Mouse (Mus musculus) CH12F3 (cell line): ENCODE measurements around the gene Ak7.

Source experiments
- in situ Hi-C: fragments of 300-500 bp; cut with MboI; formaldehyde crosslinking; loops from 2 replicates; pipeline ENCODE4 v1.14.3; 2020; ENCODE audit warnings: low sequenced_read_pairs

The Ak7 gene

GRCm38 (mm10) chr12:105727268-105727667 is 21.5 kb downstream of the Ak7 start:
- in situ Hi-C loops = no loop called here

GRCm38 (mm10) chr12:105727964-105728363 is 22.2 kb downstream of the Ak7 start:
- in situ Hi-C loops = no loop called here

DNA sequence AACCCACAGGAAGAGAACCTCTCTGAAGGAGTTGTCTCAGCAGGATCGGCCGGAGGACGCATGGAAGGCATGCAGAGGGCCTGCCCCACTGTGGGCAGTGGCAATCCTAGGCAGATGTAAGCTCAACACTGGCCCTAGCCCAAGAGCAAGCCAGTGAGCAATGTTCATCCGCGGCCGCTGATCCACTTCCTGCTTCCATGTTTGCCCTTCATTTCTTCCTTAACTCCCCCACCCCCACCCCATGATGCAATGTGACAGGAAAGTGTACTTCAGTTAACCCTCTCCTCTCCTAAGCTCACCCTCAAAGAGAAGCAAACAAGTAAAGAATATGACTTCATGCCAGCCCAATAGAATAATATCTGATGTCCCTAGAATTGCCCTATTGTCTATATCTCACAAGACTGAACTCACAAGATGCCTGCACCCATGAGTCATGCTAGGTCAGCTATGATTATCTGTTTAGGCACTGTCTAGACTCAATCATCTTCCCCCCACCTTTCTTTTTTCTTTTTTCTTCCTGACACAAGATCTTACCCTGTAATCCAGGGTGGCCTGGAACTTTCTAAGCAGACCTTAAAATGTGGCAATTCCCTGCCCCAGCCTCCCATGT is 25.2 kb downstream of the Ak7 start:
- in situ Hi-C loops = no loop called here

DNA sequence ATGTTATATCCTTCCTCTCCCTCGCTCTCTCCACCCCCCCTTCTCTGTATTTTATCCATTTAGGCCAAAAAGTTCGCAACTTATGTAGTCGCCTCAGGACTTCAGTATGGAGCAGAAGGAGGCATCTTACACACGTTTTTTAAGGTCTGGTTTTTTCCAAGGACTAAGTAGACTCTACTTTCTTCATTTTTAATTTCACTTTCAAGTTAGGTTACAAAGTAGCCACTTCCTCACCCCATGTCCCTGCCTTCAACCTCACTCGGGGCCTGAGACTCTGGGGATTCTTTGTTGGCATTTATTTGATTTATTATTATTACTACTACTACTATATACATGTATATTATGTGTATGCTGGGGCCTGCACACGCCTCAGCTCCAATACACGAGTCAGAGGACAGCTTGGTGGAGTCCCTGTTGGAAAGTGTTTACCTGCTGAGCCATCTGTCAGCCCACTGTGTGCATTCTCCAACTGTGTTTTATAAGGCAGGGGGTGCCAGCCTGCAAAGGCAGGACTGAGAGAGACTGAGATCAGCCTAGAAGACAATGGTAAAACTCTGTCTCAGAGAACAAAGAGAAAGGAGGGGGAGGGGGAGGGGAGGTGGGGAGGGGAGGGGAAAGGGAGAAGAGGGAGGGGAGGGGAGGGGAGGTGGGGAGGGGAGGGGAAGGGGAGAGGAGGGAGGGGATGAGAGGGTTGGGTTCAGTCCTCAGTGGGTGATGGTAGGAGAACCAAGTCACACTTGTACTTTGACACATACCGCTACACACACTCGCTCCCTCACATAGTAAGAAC is 27.8 kb downstream of the Ak7 start:
- in situ Hi-C loops = no loop called here

- in situ Hi-C loops = no loop called here
These were observed 29.6 kb downstream of the Ak7 start for GRCm38 (mm10) chr12:105735226-105735888.

DNA sequence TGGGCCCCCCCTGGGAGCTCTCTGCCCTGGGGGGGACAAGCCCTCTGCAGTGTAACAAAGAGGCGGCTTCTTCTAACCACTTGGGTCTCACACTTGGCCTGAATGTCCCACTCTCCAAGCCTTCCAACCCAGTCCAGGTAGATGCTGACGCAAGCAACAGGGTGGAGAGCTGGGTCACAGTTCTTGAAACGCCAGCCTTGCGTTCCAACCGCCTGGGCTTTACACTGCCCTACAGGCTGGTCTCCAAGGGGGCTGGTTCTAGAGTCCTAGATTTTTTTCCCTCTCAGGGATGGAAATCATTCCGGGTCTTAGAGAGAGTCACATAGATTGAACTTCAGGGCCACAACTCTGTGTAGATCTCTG is 30.1 kb downstream of the Ak7 start:
- in situ Hi-C loops = no loop called here

- in situ Hi-C loops = no loop called here
These were observed 32.7 kb downstream of the Ak7 start for GRCm38 (mm10) chr12:105738316-105739096.

- in situ Hi-C loops = no loop called here
These were observed 33.9 kb downstream of the Ak7 start for GRCm38 (mm10) chr12:105739656-105740055.

- in situ Hi-C loops = no loop called here
These were observed 42.3 kb downstream of the Ak7 start for GRCm38 (mm10) chr12:105748114-105748513.

DNA sequence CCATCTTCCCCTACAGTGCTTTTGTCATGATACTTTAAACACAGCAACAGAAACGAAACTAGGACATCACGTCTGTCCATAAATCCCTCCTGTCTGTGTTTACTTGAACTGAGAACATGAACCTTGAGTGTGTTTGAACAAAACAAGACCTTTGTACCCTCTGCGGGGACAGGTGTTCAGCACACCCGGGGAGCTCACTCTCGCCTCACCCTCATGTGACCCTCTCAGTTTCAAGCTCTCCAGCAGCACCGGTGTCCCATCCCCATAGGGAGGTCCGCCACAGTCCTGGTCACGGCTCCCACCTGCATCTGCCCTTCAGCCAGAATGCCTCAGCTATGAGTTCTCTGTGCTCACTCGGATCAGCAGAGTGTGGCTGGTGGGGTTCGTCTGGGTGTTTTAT is 48.0 kb downstream of the Ak7 start:
- in situ Hi-C loops = no loop called here

DNA sequence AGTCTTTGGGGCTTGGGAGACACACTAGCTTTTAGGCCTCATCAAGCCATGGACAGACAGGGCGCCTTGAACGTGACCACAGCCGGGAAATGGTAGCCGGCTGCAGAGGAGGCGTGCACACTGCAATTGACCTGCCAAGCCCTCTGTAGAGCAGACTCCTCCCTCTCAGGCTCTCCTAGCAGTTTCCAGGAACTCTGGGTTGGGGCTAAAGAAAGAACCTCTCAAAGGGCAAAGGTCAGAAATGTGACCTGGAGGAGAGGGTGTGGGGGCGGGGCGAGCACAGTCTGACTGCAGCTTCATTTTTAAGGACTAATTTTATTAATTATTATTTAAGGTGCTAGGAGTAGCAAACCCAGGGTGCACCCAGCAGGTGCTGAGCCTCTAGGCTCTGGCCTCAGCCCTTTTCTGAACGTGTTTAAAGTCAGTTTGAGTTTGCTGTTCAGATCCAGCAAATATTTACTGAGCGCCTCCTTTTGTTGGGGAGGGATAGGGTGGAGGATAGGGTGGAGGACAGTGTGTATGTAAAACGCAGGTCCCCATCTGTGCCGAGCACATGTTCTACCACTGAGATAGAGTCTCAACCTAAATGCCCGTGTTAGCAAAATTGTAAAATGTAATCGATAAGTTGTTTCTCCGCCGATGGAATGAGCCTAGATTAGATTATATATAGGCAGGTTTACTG is 52.2 kb downstream of the Ak7 start:
- in situ Hi-C loops = no loop called here

DNA sequence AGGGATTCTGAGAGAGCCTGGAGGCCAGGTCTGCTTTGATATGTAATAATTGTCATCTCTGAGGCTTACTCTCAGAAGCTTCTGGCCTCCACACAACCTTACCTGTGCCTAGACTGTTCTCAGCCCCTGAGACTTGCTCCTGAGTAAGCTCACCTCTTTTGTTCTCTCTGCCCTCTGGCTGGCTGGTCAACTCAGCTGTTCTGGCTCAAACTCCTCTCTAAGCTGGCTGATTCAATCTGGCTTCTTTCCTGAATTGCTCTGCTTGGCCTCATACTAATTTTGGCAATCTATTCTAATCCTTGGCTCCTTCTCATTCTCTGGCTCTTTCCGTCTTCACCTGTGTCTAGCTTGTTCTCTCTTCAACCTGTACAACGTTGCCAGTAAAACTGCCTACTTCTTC is 53.1 kb downstream of the Ak7 start:
- in situ Hi-C loops = no loop called here

- in situ Hi-C loops = no loop called here
These were observed 54.2 kb downstream of the Ak7 start for GRCm38 (mm10) chr12:105759849-105760478.

DNA sequence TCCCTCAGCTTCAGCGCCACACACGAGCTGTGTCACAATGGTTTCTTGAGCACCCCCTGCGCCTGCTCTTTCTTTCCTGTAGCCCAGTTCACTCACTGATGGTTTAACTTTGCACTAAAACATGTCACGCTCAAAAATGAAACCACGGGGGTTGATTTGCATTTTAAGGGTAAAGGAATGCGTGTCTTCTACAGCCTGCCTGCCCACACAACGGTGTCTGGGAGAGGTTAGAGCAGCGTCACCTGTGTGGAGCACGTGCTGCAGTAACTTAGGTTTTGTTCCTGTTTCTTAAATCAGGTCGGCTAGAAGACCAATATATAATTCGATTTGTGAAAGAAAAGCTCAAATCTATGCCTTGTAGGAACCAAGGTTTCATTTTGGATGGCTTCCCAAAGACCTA is 55.4 kb downstream of the Ak7 start:
- in situ Hi-C loops = no loop called here

DNA sequence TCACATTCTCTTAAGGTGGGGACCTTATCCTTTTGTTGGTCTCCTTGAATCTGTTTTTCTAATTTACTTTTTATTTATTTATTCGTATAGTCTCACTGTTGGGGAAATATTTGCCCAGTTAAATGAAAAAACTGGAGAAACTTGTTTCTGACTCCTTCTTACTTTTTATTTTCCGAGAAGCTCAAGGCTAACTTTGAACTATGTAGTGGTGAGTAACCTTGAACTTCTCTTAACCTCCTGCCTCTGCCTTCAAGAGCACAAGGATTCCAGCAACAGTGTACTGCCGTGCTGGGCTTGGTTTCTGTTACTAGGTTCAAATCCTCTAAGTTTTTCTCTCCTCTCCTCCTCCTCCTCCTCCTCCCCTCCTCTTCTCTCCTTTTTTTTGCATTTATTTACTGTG is 55.9 kb downstream of the Ak7 start:
- in situ Hi-C loops = no loop called here

GRCm38 (mm10) chr12:105769700-105770099 is 63.9 kb downstream of the Ak7 start:
- in situ Hi-C loops = no loop called here

- in situ Hi-C loops = no loop called here
These were observed 69.1 kb downstream of the Ak7 start for GRCm38 (mm10) chr12:105774871-105775270.

GRCm38 (mm10) chr12:105777651-105778050 is 71.9 kb downstream of the Ak7 start:
- in situ Hi-C loops = no loop called here

DNA sequence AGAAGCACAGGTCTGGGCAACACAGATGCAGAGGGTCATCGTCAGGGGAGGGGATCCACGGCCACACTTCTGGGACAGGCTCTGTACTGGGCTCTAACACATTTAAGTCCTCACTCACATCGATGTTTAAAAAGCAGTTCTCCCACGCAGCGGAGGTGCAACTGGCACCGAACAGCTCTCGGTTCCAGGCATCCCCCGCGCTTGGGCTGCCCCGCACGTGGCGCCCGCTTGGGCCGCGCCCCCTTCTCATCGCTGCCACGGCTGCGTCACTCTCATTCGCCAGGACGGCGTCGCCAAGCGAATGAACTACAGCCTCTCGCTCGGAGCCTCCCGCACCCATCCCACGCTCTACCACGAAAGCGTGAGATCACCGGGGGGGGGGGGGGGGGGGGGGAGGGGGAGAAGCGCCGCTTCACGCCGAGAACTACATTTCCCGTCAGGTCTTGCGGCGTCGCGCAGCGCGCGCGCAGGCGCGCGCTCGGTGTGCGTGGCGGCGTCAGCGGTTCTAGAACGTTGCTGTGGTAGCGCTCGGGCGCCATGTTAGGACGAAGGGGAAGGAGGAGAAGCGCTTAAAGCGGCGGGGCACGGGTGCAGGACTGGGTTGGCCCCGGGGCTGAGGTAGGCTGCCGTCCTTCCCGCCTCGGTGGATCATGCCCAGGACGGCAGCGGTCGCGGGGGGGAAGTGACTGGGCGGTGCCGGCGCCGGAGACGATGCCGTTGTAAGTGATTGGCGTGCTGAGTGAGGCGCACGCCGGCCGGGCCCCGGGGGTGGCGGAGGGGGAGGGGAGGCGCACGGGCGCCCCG is 78.6 kb downstream of the Ak7 start, which contains the start of gene Papola:
Gene Papola, plus strand, starts transcription at position 499 of the 804 bp plus-strand sequence.
- in situ Hi-C loops = no loop called here
